Mouse (Mus musculus) hindbrain, embryonic 16.5 days (tissue): Measurements from ENCODE around the gene Esf1. TPM values are rescaled to one million over a fixed set of nuclear protein-coding genes. Genes with fewer than 3 reads are reported as not detected.
A peak's percentile ranks its signal among the peaks of the same experiment; 100 is the strongest.
"Not testable (repeated sequence)": the region's sequence is repeated elsewhere in the genome, so short reads cannot be mapped to it uniquely, and the experiment has no call there.

ENCODE experiments used
- ATAC-seq: fragments of 200-750 bp; cut with Nextera tagmentation; 2 replicates; pipeline ENCODE4 v1.8.0; 2017; ENCODE audit warnings: moderate TSS enrichment, moderate library complexity
- H3K27ac ChIP-seq: fragments of 300-500 bp; sonication (generic); 2 replicates; pipeline ENCODE4 v1.5.1; 2014; ENCODE audit warnings: low read depth, mild to moderate bottlenecking, control low read depth, low read length, moderate library complexity
- H3K27me3 ChIP-seq: fragments of 300-500 bp; sonication (generic); replicated peaks from 2 replicates; pipeline ENCODE4 v1.6.1; 2014; ENCODE audit warnings: low read length; ENCODE audit not compliant: control insufficient read depth, insufficient read depth
- H3K36me3 ChIP-seq: fragments of 300-500 bp; sonication (generic); 2 replicates; pipeline ENCODE4 v1.6.1; 2014; ENCODE audit warnings: mild to moderate bottlenecking, low read length, moderate library complexity, mixed read lengths; ENCODE audit not compliant: control insufficient read depth, insufficient read depth
- H3K4me1 ChIP-seq: fragments of 300-500 bp; sonication (generic); 2 replicates; pipeline ENCODE4 v1.6.1; 2014; ENCODE audit warnings: low read depth, low read length; ENCODE audit not compliant: control insufficient read depth, insufficient read depth
- H3K4me2 ChIP-seq: fragments of 300-500 bp; sonication (generic); 2 replicates; pipeline ENCODE4 v1.6.1; 2014; ENCODE audit warnings: mild to moderate bottlenecking, low read length, control low read depth, moderate library complexity
- H3K4me3 ChIP-seq: fragments of 300-500 bp; sonication (generic); 2 replicates; pipeline ENCODE4 v1.5.1; 2014; ENCODE audit warnings: mild to moderate bottlenecking, low read length, control low read depth, moderate library complexity
- H3K9ac ChIP-seq: fragments of 300-500 bp; sonication (generic); 2 replicates; pipeline ENCODE4 v1.6.1; 2014; ENCODE audit warnings: low read depth, mild to moderate bottlenecking, control low read depth, low read length, moderate library complexity
- H3K9me3 ChIP-seq: fragments of 300-500 bp; sonication (generic); 2 replicates; pipeline ENCODE4 v1.6.1; 2014; ENCODE audit warnings: mild to moderate bottlenecking, low read length, moderate library complexity; ENCODE audit not compliant: control insufficient read depth
- WGBS: fragments of 180-500 bp; shearing (Covaris S2); extraction: QIAGEN DNeasy Blood & Tissue Kit; methylation state at CpG from one replicate; pipeline ENCODE4 v1.1.7; 2014; 5-methylcytosine and 5-hydroxymethylcytosine counted together
- polyA plus RNA-seq: library from polyadenylated mRNA; unstranded; fragments of >200 nt; fragmentation: Nextera tagmentation; extraction: Ambion mirVana; gene quantifications from 2 replicates; pipeline ENCODE4 v1.2.1, GENCODE M21; 2015

Esf1 gene
- 16.2 TPM in 2 replicates for polyA plus RNA-seq

GRCm38 (mm10) chr2:140170127-140170802, at the start of gene Esf1, which contains the start of gene Ndufaf5:
TSS of gene Esf1 (minus strand) at chr2:140170564.
TSS of gene Ndufaf5 (plus strand) at chr2:140170649.
- Histone ChIP-seq H3K27ac (peak within 1 kb of the TSS; percentile 87), H3K36me3 (peaks cover 3% of the 10 kb centered on the region), H3K27me3 (no peaks in the 10 kb centered on the region), H3K4me1 (peaks cover 21% of the 10 kb centered on the region), H3K9me3 (no peaks in the 10 kb centered on the region), H3K9ac (peak within 1 kb of the TSS; percentile 91), H3K4me3 (peak within 1 kb of the TSS; percentile 93), H3K4me2 (peak within 1 kb of the TSS; percentile 86)
- peak; percentile 99 for ATAC-seq
- WGBS = under 1% methylated on average over 43 of the region's 43 CpGs

DNA sequence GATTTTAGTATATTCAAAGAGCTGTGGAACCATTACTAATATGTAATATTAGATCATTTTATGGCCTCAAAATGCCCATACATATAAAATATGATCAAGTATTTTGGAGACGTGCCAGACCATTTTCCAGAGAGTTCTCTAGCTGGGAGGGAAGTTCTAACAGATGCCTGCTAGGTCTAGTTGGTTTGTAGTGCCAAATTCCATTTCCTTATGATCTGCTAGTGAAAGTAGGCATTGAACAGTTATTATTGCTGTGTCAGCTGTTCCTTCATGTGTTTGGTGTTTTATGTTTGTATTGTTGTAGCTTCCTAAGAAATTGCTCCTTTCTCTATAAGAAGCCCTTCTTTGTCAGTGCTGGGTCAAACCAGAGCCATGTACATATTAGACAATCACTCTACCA, 45.6 kb upstream of the Esf1 start:
- no peak for ATAC-seq
- Histone ChIP-seq H3K9ac (no peak overlapping the region), H3K4me1 (no peaks in the 10 kb centered on the region), H3K9me3 (no peaks in the 10 kb centered on the region), H3K36me3 (no peaks in the 10 kb centered on the region), H3K27me3 (no peaks in the 10 kb centered on the region), H3K4me2 (no peak overlapping the region), H3K4me3 (no peak overlapping the region), H3K27ac (no peak overlapping the region)
- WGBS = 85% methylated on average over 1 of the region's 1 CpGs

DNA sequence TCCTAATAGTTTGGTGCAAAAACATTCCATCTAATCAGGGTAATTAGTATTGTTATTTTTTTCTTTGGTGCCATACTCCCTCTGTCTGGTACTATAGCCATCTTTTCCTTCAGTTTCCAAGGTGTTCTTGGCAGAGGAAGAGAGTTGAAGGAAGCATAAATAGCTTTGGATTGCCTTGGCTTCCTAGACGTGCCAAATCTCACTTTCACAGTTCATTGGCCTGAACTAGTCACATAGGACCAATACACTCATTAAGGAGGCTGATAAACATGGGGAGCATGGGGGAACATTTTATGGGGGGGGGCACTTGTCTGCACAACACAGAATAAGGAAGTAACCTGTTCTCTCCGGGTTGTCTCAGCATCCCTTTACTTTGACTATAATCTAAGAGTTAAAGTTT, 45.1 kb upstream of the Esf1 start:
- ATAC-seq = no peak
- 65% methylated on average over 2 of the region's 2 CpGs for WGBS
- no peak overlapping the region for H3K4me3 ChIP-seq

GRCm38 (mm10) chr2:140214519-140215027, 44.2 kb upstream of the Esf1 start:
- no peak overlapping the region for H3K9ac ChIP-seq
- H3K4me1 ChIP-seq = no peaks in the 10 kb centered on the region
- no peaks in the 10 kb centered on the region for H3K9me3 ChIP-seq
- no peak overlapping the region for H3K27ac ChIP-seq
- ATAC-seq = no peak
- WGBS = 89% methylated on average over 4 of the region's 4 CpGs
- no peaks in the 10 kb centered on the region for H3K36me3 ChIP-seq
- no peak overlapping the region for H3K4me3 ChIP-seq
- no peak overlapping the region for H3K4me2 ChIP-seq
- no peaks in the 10 kb centered on the region for H3K27me3 ChIP-seq

More for the DNA sequence above, 45.1 kb upstream of the Esf1 start:
- Histone ChIP-seq H3K27ac (no peak overlapping the region), H3K36me3 (no peaks in the 10 kb centered on the region), H3K9ac (no peak overlapping the region), H3K4me2 (no peak overlapping the region), H3K9me3 (no peaks in the 10 kb centered on the region), H3K27me3 (no peaks in the 10 kb centered on the region), H3K4me1 (no peaks in the 10 kb centered on the region)

GRCm38 (mm10) chr2:140203756-140204155, 33.4 kb upstream of the Esf1 start:
- Histone ChIP-seq H3K9ac (no peak overlapping the region), H3K4me1 (no peaks in the 10 kb centered on the region), H3K4me2 (no peak overlapping the region), H3K36me3 (peaks cover 10% of the 10 kb centered on the region), H3K27me3 (no peaks in the 10 kb centered on the region), H3K9me3 (no peaks in the 10 kb centered on the region), H3K27ac (no peak overlapping the region), H3K4me3 (no peak overlapping the region)
- ATAC-seq = no peak
- WGBS = 96% methylated on average over 7 of the region's 7 CpGs

GRCm38 (mm10) chr2:140202573-140202972, 32.2 kb upstream of the Esf1 start:
- ATAC-seq = no peak
- Histone ChIP-seq H3K36me3 (peaks cover 12% of the 10 kb centered on the region), H3K9ac (no peak overlapping the region), H3K4me2 (no peak overlapping the region), H3K27me3 (no peaks in the 10 kb centered on the region), H3K27ac (no peak overlapping the region), H3K9me3 (no peaks in the 10 kb centered on the region), H3K4me1 (no peaks in the 10 kb centered on the region), H3K4me3 (no peak overlapping the region)
- WGBS = 92% methylated on average over 5 of the region's 5 CpGs

DNA sequence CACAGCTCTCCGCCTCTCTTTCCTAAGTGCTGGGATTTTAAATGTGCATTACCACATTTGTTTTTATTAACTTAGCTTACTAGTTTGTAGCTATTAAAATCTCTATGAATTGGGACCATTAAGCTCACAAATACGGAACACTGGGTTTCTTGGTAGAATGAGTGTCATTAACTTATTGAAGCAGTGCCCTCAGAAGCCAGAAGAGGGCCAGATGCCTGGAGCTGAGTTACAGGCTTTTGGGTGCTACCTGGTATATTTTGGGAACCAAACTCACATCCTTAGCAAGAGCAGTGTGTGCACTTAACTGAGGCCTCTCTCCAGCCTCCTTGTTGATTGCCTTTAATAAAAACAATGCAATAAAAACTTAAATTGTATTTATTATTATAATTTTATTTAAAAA, 30.3 kb upstream of the Esf1 start:
- Histone ChIP-seq H3K4me1 (no peaks in the 10 kb centered on the region), H3K27ac (no peak overlapping the region), H3K27me3 (no peaks in the 10 kb centered on the region), H3K4me2 (no peak overlapping the region), H3K9me3 (no peaks in the 10 kb centered on the region), H3K9ac (no peak overlapping the region), H3K36me3 (peaks cover 9% of the 10 kb centered on the region), H3K4me3 (no peak overlapping the region)
- WGBS = 82% methylated on average over 2 of the region's 2 CpGs
- ATAC-seq = no peak

DNA sequence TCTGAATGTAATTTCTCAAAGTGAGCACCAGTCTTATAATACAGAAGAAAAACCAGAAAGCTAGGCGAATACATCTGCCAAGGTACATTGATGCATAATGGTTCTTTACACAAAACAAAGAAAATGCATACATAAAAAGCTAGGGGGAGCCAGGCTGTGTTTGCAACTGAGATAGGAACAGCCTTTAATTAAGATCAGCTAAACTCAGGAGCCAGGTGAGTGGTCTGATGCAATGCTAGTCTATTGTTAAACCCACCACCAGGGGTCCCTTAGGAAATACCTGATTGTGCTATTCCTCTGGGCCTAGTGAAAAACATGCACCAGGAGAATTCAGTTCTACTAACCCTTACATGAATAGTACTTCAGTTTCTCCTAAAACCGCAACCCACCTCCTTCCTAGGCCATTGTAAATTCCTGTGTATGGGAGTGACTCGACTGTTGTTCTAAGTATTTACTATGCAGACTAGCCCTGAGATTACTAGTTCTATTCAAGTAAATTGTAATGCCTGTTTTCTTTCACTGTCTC, 15.4 kb upstream of the Esf1 start:
- H3K4me3 ChIP-seq, H3K4me2 ChIP-seq, H3K4me1 ChIP-seq, H3K27me3 ChIP-seq, H3K9me3 ChIP-seq, H3K9ac ChIP-seq, H3K27ac ChIP-seq, ATAC-seq: not testable (repeated sequence)
- 92% methylated on average over 3 of the region's 3 CpGs for WGBS
- peaks cover 16% of the 10 kb centered on the region for H3K36me3 ChIP-seq

- Histone ChIP-seq H3K27ac (peak overlapping the region; percentile 87), H3K9me3 (no peaks in the 10 kb centered on the region), H3K4me1 (peaks cover 21% of the 10 kb centered on the region), H3K27me3 (no peaks in the 10 kb centered on the region), H3K9ac (peak overlapping the region; percentile 91), H3K4me2 (peak overlapping the region; percentile 79), H3K4me3 (peak overlapping the region; percentile 93), H3K36me3 (peaks cover 3% of the 10 kb centered on the region)
- ATAC-seq = peak; percentile 86
- WGBS = 8% methylated on average over 28 of the region's 28 CpGs
Observed at GRCm38 (mm10) chr2:140170803-140171553, 614 bp upstream of the Esf1 start.
